ENCODE assay signal across 18 mouse cellular contexts in the genomic region with DNA sequence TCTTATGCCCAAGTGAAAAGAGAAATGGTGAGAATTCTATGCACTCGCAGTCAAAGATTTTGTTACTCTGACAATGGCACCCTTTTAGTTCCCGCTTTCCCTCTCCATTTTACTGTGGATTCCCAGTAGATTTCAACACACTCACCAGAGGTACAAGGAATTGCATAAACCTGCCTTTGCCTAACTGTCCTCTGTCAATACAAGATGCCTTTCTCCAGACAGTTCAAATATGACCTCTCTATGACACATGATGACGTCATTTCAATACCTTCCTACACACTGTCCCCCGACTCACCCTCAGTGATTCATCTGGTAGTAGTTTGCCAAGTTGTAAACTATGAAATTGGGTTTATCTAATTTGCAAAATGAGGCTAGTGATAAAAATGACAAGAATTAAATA.
"Had no signal": no experiment of that assay in that cellular context is flagged by ENCODE, and none has a peak within 500 bp of the region (broad histone marks: within the 10 kb centered on the region; RNA-seq: fewer than 3 reads in every experiment).

No protein-coding gene starts in this region.

- H3K9me3 ChIP-seq: liver, embryonic 13.5 days; liver, embryonic 15.5 days; midbrain, embryonic 10.5 days; midbrain, embryonic 12.5 days; neural tube, embryonic 13.5 days; neural tube, embryonic 15.5 days had no signal

- H3K36me3 ChIP-seq: liver, embryonic 13.5 days; liver, embryonic 15.5 days; midbrain, embryonic 10.5 days; midbrain, embryonic 12.5 days; neural tube, embryonic 13.5 days; neural tube, embryonic 15.5 days had no signal

- H3K9ac ChIP-seq: liver, embryonic 13.5 days; liver, embryonic 15.5 days; midbrain, embryonic 12.5 days; neural tube, embryonic 13.5 days; neural tube, embryonic 15.5 days had no signal

- ATAC-seq: midbrain, embryonic 16.5 days had no signal

- H3K27me3 ChIP-seq: liver, embryonic 13.5 days; liver, embryonic 15.5 days; midbrain, embryonic 12.5 days; neural tube, embryonic 13.5 days; neural tube, embryonic 15.5 days had no signal

- H3K4me3 ChIP-seq: liver, embryonic 13.5 days; liver, embryonic 15.5 days; midbrain, embryonic 10.5 days; midbrain, embryonic 12.5 days; myocyte; neural tube, embryonic 13.5 days; neural tube, embryonic 15.5 days had no signal

- DNase-seq: liver, embryonic 13.5 days; lung, adult 2 months; lung, postnatal 4 days; midbrain, embryonic 14.5 days; retina, postnatal 1 day; right cerebral cortex, adult 18-20 months; right cerebral cortex, postnatal 25 days; right cerebral cortex, postnatal 4 days; spleen, adult 18-20 months; thymus, adult 2 months; thymus, postnatal 36 days had no signal

- H3K27ac ChIP-seq: liver, embryonic 13.5 days; liver, embryonic 15.5 days; midbrain, embryonic 10.5 days; midbrain, embryonic 12.5 days; neural tube, embryonic 13.5 days; neural tube, embryonic 15.5 days had no signal

- H3K4me2 ChIP-seq: liver, embryonic 13.5 days; liver, embryonic 15.5 days; midbrain, embryonic 12.5 days; neural tube, embryonic 13.5 days; neural tube, embryonic 15.5 days had no signal

- H3K4me1 ChIP-seq: liver, embryonic 13.5 days; liver, embryonic 15.5 days; midbrain, embryonic 12.5 days; neural tube, embryonic 13.5 days; neural tube, embryonic 15.5 days had no signal
